Mouse (Mus musculus) C2C12 (cell line): ENCODE data around the gene 1700086D15Rik. TPM values are rescaled to one million over a fixed set of nuclear protein-coding genes. Genes with fewer than 3 reads are reported as not detected.

Experiments
- H3K27me3 ChIP-seq: one replicate; pipeline ENCODE4 v1.6.1; 2011; ENCODE audit not compliant: control insufficient read depth, insufficient read depth, insufficient read length
- H3K36me3 ChIP-seq: one replicate; pipeline ENCODE4 v1.6.1; 2011; ENCODE audit not compliant: control insufficient read depth, insufficient read depth
- H3K4me3 ChIP-seq: one replicate; pipeline ENCODE4 v1.5.1; 2011; ENCODE audit warnings: mild to moderate bottlenecking, control low read depth; ENCODE audit not compliant: poor library complexity, insufficient read depth, severe bottlenecking
- H3K79me2 ChIP-seq: one replicate; pipeline ENCODE4 v1.6.1; 2011; ENCODE audit not compliant: control insufficient read depth, insufficient read depth
- H3K79me3 ChIP-seq: one replicate; pipeline ENCODE4 v1.6.1; 2011; ENCODE audit warnings: low read depth, control low read depth
- H3ac ChIP-seq: one replicate; pipeline ENCODE3; 2011; ENCODE audit warnings: low read depth; ENCODE audit not compliant: control insufficient read depth, insufficient read length
- CEBPB ChIP-seq: IDR thresholded peaks from one replicate; pipeline ENCODE4 v1.6.1; 2011; ENCODE audit warnings: low read depth, mild to moderate bottlenecking, control low read depth, moderate library complexity
- CTCF ChIP-seq: IDR thresholded peaks from one replicate; pipeline ENCODE4 v1.5.1; 2011; ENCODE audit not compliant: control insufficient read depth, insufficient read depth, insufficient read length
- FOSL1 ChIP-seq: IDR thresholded peaks from one replicate; pipeline ENCODE4 v1.8.0; 2011; ENCODE audit warnings: mild to moderate bottlenecking, low read length; ENCODE audit not compliant: poor library complexity, insufficient read depth, severe bottlenecking
- MAX ChIP-seq: IDR thresholded peaks from one replicate; pipeline ENCODE4 v1.6.1; 2011; ENCODE audit warnings: mild to moderate bottlenecking, control low read depth
- MYOD1 ChIP-seq: IDR thresholded peaks from one replicate; pipeline ENCODE4 v1.6.1; 2011; ENCODE audit warnings: low read depth; ENCODE audit not compliant: control insufficient read depth, insufficient read length
- MYOG ChIP-seq: IDR thresholded peaks from one replicate; pipeline ENCODE4 v1.6.1; 2011; ENCODE audit not compliant: control insufficient read depth, insufficient read length; ENCODE audit errors: extremely low read depth
- USF1 ChIP-seq: IDR thresholded peaks from one replicate; pipeline ENCODE4 v1.6.1; 2011; ENCODE audit warnings: low read depth, mild to moderate bottlenecking, control low read depth, moderate library complexity
- polyA plus RNA-seq: library from polyadenylated mRNA; unstranded; fragments of >200 nt; fragmentation: generic; extraction: Trizol; gene quantifications from one replicate; pipeline ENCODE4 v1.2.1, GENCODE M21; 2012; ENCODE audit warnings: missing spikeins

Gene 1700086D15Rik
- polyA plus RNA-seq, 1 experiment, result not detected

- Histone ChIP-seq H3ac (no peak overlapping the region), H3K27me3 (no peaks in the 10 kb centered on the region), H3K36me3 (no peaks in the 10 kb centered on the region), H3K4me3 (no peak overlapping the region), H3K79me2 (no peaks in the 10 kb centered on the region), H3K79me3 (no peaks in the 10 kb centered on the region)
- TF ChIP-seq FOSL1 (no peak), USF1 (no peak), MAX (no peak), CEBPB (no peak), MYOD1 (no peak), MYOG (no peak), CTCF (no peak)
These were observed 47.6 kb downstream of the 1700086D15Rik start for GRCm38 (mm10) chr11:65112086-65112485.

- Histone ChIP-seq H3K79me3 (no peaks in the 10 kb centered on the region), H3ac (no peak overlapping the region), H3K27me3 (no peaks in the 10 kb centered on the region), H3K79me2 (no peaks in the 10 kb centered on the region), H3K4me3 (no peak overlapping the region), H3K36me3 (no peaks in the 10 kb centered on the region)
- TF ChIP-seq MYOD1 (no peak), MAX (no peak), FOSL1 (no peak), CTCF (no peak), USF1 (no peak), CEBPB (no peak), MYOG (no peak)
These were observed 48.0 kb downstream of the 1700086D15Rik start for GRCm38 (mm10) chr11:65111651-65112050.

GRCm38 (mm10) chr11:65110058-65110457 lies 49.6 kb downstream of the 1700086D15Rik start:
- no peak overlapping the region for H3K4me3 ChIP-seq
- no peaks in the 10 kb centered on the region for H3K79me3 ChIP-seq
- no peak overlapping the region for H3ac ChIP-seq
- no peaks in the 10 kb centered on the region for H3K27me3 ChIP-seq
- TF ChIP-seq CEBPB, result no peak
- no peak for TF ChIP-seq FOSL1
- no peak for TF ChIP-seq MYOG
- no peak for TF ChIP-seq MAX
- TF ChIP-seq CTCF, result no peak
- no peaks in the 10 kb centered on the region for H3K36me3 ChIP-seq
- no peaks in the 10 kb centered on the region for H3K79me2 ChIP-seq

GRCm38 (mm10) chr11:65107734-65108171 lies 51.9 kb downstream of the 1700086D15Rik start:
- H3K79me2 ChIP-seq, result no peaks in the 10 kb centered on the region
- no peaks in the 10 kb centered on the region for H3K27me3 ChIP-seq
- H3K36me3 ChIP-seq, result no peaks in the 10 kb centered on the region

GRCm38 (mm10) chr11:65107151-65107550 lies 52.5 kb downstream of the 1700086D15Rik start:
- H3K36me3 ChIP-seq, result no peaks in the 10 kb centered on the region
- no peak for TF ChIP-seq MAX
- no peak for TF ChIP-seq FOSL1
- TF ChIP-seq USF1, result no peak
- no peak for TF ChIP-seq MYOD1
- TF ChIP-seq CEBPB, result no peak
- no peak for TF ChIP-seq MYOG
- TF ChIP-seq CTCF, result no peak
- no peak overlapping the region for H3K4me3 ChIP-seq
- H3ac ChIP-seq, result no peak overlapping the region
- no peaks in the 10 kb centered on the region for H3K79me2 ChIP-seq
- no peaks in the 10 kb centered on the region for H3K79me3 ChIP-seq
- no peaks in the 10 kb centered on the region for H3K27me3 ChIP-seq

More at GRCm38 (mm10) chr11:65107734-65108171, 51.9 kb downstream of the 1700086D15Rik start:
- TF ChIP-seq USF1, result no peak
- no peak for TF ChIP-seq MYOG
- TF ChIP-seq CTCF, result no peak
- no peak for TF ChIP-seq MAX
- TF ChIP-seq CEBPB, result no peak
- no peak for TF ChIP-seq FOSL1
- no peak for TF ChIP-seq MYOD1
- H3ac ChIP-seq, result no peak overlapping the region
- H3K4me3 ChIP-seq, result no peak overlapping the region
- H3K79me3 ChIP-seq, result no peaks in the 10 kb centered on the region

GRCm38 (mm10) chr11:65104076-65104475 lies 55.6 kb downstream of the 1700086D15Rik start:
- TF ChIP-seq MYOD1 (no peak), MYOG (no peak), MAX (no peak), CTCF (no peak), CEBPB (no peak), FOSL1 (no peak), USF1 (no peak)

More at GRCm38 (mm10) chr11:65104076-65104475, 55.6 kb downstream of the 1700086D15Rik start:
- H3K36me3 ChIP-seq, result no peaks in the 10 kb centered on the region
- H3K4me3 ChIP-seq, result no peak overlapping the region
- H3ac ChIP-seq, result no peak overlapping the region
- no peaks in the 10 kb centered on the region for H3K79me3 ChIP-seq
- no peaks in the 10 kb centered on the region for H3K79me2 ChIP-seq
- H3K27me3 ChIP-seq, result no peaks in the 10 kb centered on the region

Other genes starting within 250 kb of the 1700086D15Rik start
- gene Elac2, start 180.9 kb downstream of the 1700086D15Rik start, polyA plus RNA-seq, result 43.5 TPM
- gene Arhgap44, start 3.1 kb upstream of the 1700086D15Rik start, polyA plus RNA-seq, result 7.8 TPM
- gene Myocd, start 110.1 kb upstream of the 1700086D15Rik start, polyA plus RNA-seq, result 0.13 TPM